Mouse (Mus musculus) heart, postnatal 14 days (tissue): Measurements from ENCODE around the gene Gnb1. TPM values are rescaled to one million over a fixed set of nuclear protein-coding genes. Genes with fewer than 3 reads are reported as not detected.
A peak's percentile ranks its signal among the peaks of the same experiment; 100 is the strongest.
"Not testable (repeated sequence)": the region's sequence is repeated elsewhere in the genome, so short reads cannot be mapped to it uniquely, and the experiment has no call there.

Experiments
- DNase-seq, 2 experiments: peaks; one replicate each; pipeline ENCODE4 v3.0.0; 2021 to 2022
- intact Hi-C: fragments of 180-260 bp; cut with DNase I; formaldehyde crosslinking; loops from one replicate; pipeline ENCODE4 v1.15.1; 2025
- total RNA-seq, 2 experiments: library from RNA; stranded (reverse); gene quantifications; 2 replicates each; pipeline ENCODE4 v1.2.3; 2021

Gene Gnb1
- total RNA-seq, 2 experiments from 2014 or later, result 207 to 223 TPM

DNA sequence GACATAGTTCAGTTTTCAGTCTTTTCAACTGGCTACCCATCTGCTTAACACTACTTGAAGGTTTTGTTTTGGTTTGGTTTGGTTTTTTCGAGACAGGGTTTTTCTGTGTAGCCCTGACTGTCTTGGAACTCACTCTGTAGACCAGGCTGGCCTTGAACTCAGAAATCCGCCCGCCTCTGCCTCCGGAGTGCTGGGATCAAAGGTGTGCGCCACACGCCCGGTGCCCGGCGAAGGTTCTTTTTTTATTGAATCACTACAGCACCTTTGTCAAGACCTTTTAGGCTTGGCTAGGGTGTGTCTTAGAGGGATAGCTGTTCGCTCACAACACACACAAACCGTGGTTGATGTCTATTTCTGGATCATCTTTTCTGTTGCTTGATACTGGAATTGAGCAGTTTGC lies 79.2 kb downstream of the Gnb1 start:
- intact Hi-C loops, DNase-seq: not testable (repeated sequence)

DNA sequence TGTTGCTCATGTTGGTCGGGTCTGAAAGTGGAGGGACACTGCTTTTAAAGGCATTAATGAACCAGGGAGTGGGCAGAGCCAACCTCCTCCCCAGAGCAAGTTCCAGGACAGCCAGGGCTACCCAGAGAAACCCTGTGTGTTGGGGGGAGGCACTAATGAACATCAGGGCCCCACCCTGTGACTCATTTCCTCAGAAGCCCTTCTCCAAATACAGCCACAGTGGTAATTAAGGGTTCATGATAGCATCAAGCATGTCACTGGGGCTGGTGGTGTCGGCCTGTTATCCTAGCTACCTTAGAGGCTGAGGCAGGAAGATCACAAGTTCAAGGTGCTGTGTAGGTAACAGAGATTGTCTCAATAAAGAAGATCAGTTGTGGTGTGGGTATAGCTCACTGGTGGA lies 80.3 kb downstream of the Gnb1 start:
- intact Hi-C loops, result no loop called here

DNA sequence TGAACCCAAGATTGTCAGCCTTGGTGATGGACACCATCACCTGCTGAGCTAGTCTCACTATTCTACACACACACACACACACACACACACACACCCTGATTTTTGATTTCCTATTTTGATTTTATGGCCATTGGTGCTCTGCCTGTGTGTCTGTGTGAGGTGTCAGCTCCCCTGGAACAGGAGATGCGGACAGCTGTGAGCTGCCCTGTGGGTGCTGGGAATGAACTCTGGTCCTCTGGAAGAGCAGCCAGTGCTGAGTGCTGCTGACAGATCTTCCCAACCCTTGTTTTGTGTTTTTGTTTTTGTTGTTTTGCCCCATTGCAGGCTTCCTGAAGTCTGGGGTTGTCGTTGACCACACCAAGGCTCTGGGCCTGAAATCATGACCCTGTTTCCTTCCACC lies 82.0 kb downstream of the Gnb1 start:
- intact Hi-C loops, result no loop called here
- no peak for DNase-seq

More for the DNA sequence above, 80.3 kb downstream of the Gnb1 start:
- no peak for DNase-seq

- intact Hi-C loops, result no loop called here
- DNase-seq, result no peak
Measured at GRCm38 (mm10) chr4:155573876-155574275, 82.7 kb downstream of the Gnb1 start.

DNA sequence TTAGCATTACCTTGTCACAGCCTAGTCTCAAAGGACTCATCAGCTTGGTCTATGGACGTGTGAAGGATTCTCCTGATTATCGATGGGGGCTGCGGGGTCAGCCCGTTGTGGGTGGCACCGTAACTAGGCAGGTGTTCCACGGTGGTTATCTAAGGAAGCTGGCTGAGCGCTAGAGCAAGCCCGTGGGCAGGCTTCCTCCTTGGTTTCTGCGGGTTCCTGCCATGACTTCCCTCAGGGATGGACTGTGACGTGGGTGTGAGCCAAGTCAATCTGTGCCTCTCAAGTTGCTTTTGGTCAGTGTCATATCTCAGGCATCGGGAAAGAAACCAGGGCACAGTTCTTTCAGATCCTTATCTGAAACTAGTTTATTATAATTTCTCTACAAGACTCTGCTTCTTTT lies 83.8 kb downstream of the Gnb1 start:
- intact Hi-C loops, result no loop called here
- DNase-seq, result no peak

DNA sequence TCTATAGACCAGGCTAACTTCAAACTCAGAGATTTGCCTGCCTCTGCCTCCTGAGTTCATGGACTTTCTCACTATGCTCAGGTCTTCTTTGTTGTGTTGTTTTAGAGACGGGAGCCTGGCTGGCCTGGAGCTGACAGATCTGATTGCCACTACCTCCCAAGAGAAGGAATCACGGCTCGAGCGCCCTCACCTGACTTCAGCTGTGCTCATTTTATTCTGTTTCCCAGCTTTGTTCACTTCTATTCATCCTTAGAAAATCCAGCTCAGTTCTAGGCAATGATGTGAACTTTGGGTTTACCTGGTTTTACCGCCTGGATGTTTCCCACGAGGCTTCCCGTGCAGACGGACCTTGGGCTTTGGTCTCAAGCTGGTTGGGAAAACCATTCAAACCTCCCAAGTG lies 84.4 kb downstream of the Gnb1 start:
- DNase-seq, result no peak
- intact Hi-C loops, result no loop called here

DNA sequence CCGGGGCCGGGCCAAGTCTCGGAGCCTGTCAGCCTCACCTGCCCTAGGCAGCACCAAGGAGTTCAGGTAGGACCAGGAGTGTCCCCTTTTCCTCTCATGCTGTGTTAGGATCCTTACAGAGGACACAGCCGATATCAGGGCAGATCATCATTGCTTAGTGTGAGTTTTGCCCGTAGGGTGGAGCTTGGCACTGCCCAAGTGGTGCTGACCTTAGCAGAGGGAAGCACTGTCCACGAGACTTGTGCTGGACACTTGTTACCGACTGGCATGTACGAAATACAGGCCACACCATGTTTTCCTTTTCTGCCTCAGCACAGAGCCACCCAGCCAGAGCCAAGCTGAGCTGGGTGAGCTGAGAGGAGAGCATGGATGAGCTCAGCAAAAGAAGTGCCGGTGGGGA lies 86.0 kb downstream of the Gnb1 start:
- DNase-seq, result no peak

DNA sequence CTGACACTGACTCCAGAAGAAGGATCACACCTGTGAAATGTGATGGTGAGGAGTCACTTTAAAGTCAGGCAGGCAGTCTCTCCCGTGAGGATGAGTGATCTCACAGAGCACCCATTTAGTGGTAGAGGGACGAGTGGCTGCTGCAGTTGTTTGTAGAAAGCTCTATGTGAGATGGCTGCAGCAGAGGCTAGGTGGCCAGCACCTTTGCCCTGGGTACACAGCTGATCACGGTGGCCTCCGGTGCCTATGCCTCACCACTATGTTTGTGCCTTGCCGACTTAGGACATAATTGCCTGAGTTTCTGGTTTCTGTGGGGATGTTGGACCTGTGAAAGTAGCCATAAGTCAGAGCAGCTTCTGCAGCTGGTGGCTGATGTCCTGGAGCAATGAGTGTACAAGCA lies 86.6 kb downstream of the Gnb1 start:
- DNase-seq, result no peak
- intact Hi-C loops, result no loop called here

More for the DNA sequence above, 86.0 kb downstream of the Gnb1 start:
- intact Hi-C loops, result no loop called here

DNA sequence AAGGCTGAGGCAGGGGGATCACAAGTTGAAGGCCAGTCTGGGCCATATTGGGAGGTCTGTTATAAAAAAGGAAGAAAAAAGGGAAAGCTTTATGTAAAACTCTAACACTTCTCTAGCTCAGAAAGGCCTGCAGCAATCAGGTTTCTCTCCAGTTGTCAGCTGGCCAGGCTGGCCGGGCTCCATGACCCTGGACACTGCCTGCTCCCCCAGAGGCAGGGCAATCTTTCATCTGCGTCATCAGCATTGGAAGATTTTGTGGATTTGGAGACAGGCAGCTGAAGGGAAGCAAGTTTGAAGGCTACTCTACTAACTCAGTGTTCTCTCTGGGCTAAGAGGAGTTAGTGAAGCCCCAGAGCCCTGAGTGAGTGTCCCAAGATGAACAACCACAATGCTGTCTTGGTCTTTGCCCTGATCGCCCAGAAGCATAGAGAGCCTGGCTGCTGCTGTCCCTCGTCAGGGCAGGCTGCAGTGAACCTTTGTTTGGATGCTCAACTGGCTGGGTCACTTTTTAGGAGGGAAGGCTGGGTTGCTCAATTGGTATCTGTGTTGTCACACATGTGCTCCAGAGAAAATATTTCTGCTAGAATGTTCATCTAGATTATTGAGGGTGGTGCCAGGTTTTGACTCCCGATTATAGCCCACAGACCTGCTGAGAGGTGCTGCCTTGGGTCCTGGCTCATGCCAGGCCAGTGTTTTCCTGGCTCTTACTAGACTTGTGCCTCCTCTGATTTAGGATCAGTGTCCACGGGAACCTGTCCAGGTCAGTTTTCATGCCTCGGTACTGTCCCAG lies 87.4 kb downstream of the Gnb1 start:
- intact Hi-C loops, result no loop called here
- DNase-seq, result peak; percentile 65 to 66

GRCm38 (mm10) chr4:155580420-155580819 lies 89.3 kb downstream of the Gnb1 start:
- DNase-seq, result peak; percentile 60 to 80
- intact Hi-C loops, result loop anchor here (1.0 kb wide), 1 partner anchor 99 kb away; no protein-coding TSS in a partner anchor

DNA sequence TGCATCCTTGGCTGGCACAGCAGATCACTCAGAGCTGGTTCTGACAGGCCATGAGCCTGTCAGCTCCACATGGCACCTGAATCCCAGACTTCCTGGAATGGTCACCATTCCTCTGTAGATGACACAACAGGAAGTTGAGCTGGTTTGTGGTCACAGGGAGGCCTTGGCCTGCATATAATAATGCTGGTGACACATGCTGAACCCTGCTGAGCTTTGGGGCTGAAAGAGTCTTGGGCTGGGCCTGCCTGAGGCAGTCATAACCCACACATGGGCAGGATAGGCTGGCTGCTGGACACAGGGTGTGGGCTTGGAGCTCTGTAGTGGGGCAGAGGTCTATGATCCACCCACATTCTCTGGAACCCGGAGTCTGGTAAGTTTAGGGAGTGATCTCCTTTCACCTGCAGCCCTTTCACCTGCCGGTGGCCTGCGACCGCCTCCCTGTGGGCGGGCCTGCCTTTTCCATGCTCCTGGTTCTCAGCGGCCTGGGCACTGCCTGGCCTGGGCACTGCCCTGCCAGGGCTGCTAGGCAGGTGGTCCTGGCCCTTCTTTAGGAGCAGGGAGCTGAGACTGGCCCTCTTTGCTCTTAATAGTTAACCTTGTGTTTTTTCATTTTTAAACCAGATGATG lies 91.2 kb downstream of the Gnb1 start:
- DNase-seq, result no peak
- intact Hi-C loops, result no loop called here

DNA sequence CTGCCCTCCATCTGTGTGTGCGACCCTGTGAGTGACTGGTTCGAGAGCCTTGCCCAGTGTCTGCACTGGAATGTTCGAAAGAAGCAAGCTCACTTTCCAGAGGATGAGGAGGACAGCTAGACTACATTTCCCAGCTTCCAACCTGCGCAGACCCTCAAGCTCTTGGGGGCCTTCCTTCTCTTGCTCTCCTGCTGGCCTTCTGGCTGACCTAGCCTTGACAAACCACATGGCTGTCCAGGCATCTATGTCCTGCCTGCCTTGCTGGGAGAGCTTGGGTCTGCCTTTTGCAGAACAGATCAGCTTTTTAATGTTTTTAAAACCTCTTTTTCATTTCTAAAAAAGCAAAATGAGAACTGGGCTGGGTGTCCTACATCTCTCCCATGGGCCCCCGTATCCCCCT lies 98.2 kb downstream of the Gnb1 start:
- no peak for DNase-seq
- intact Hi-C loops, result no loop called here

- intact Hi-C loops, result no loop called here
- DNase-seq, result no peak
Measured at GRCm38 (mm10) chr4:155591012-155591719, 100.0 kb downstream of the Gnb1 start.

DNA sequence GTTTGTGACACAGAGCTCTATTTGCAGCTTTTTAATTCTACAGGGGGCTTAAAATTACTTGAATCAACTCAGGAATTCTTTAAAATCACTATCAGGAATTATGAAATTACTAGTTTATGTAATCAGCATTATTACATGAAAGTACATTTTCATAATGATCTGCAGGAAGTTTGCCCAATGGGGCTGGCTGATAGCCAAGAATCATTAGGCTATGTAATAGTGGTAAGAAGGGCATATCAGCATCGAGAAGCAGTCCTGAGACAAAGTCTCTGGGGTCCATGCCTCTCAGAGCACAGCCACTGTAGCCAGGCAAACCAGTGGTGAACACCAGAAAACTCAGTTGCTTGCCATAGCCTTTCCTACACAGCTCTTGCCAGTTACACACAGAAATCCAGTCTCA lies 102.6 kb downstream of the Gnb1 start:
- no peak for DNase-seq
- intact Hi-C loops, result no loop called here

- no peak for DNase-seq
- intact Hi-C loops, result no loop called here
Measured at GRCm38 (mm10) chr4:155595777-155596176, 104.6 kb downstream of the Gnb1 start.

- intact Hi-C loops, result no loop called here
- DNase-seq, result no peak
Measured at GRCm38 (mm10) chr4:155596606-155597005, 105.4 kb downstream of the Gnb1 start.

- intact Hi-C loops, result no loop called here
- no peak for DNase-seq
Measured at GRCm38 (mm10) chr4:155598536-155598935, 107.4 kb downstream of the Gnb1 start.

GRCm38 (mm10) chr4:155599901-155600825 lies 109.0 kb downstream of the Gnb1 start:
- intact Hi-C loops, result no loop called here
- no peak for DNase-seq

GRCm38 (mm10) chr4:155601091-155601996 lies 110.2 kb downstream of the Gnb1 start, which contains the start of gene Slc35e2:
TSS of gene Slc35e2 (plus strand) at chr4:155601416.
- peak; percentile 93 to 94 for DNase-seq
- intact Hi-C loops, result no loop called here
